Mouse (Mus musculus) embryonic facial prominence, embryonic 11.5 days (tissue): ENCODE measurements around the gene 1700125H20Rik. TPM values are rescaled to one million over a fixed set of nuclear protein-coding genes. Genes with fewer than 3 reads are reported as not detected.

ENCODE experiments used
- ATAC-seq: fragments of 200-750 bp; cut with Nextera tagmentation; replicated peaks from 2 replicates; pipeline ENCODE4 v1.8.0; 2017; ENCODE audit warnings: low read depth; ENCODE audit not compliant: insufficient number of reproducible peaks, low FRiP score, low TSS enrichment
- DNase-seq: peaks from one replicate; pipeline ENCODE4 v3.0.0-alpha.2; 2015; ENCODE audit warnings: low spot score
- H3K27ac ChIP-seq: fragments of 300-500 bp; sonication (generic); replicated peaks from 2 replicates; pipeline ENCODE4 v1.5.1; 2014; ENCODE audit warnings: mild to moderate bottlenecking, low read depth, low read length, control low read depth
- H3K27me3 ChIP-seq: fragments of 300-500 bp; sonication (generic); 2 replicates; pipeline ENCODE4 v1.6.1; 2014; ENCODE audit warnings: mild to moderate bottlenecking, low read length, moderate library complexity, mixed read lengths; ENCODE audit not compliant: control insufficient read depth, insufficient read depth
- H3K36me3 ChIP-seq: fragments of 300-500 bp; sonication (generic); replicated peaks from 2 replicates; pipeline ENCODE4 v1.6.1; 2014; ENCODE audit warnings: low read depth, mild to moderate bottlenecking, low read length, moderate library complexity, mixed read lengths; ENCODE audit not compliant: control insufficient read depth, insufficient read depth
- H3K4me1 ChIP-seq: fragments of 300-500 bp; sonication (generic); 2 replicates; pipeline ENCODE4 v1.6.1; 2014; ENCODE audit warnings: low read length, mixed read lengths; ENCODE audit not compliant: control insufficient read depth, insufficient read depth
- H3K4me2 ChIP-seq: fragments of 300-500 bp; sonication (generic); 2 replicates; pipeline ENCODE4 v1.6.1; 2014; ENCODE audit warnings: low read depth, mild to moderate bottlenecking, control low read depth, low read length, moderate library complexity
- H3K4me3 ChIP-seq: fragments of 300-500 bp; sonication (generic); 2 replicates; pipeline ENCODE4 v1.5.1; 2014; ENCODE audit warnings: low read depth, low read length, control low read depth
- H3K9ac ChIP-seq: fragments of 300-500 bp; sonication (generic); replicated peaks from 2 replicates; pipeline ENCODE4 v1.6.1; 2014; ENCODE audit warnings: mild to moderate bottlenecking, control low read depth, low read length
- H3K9me3 ChIP-seq: fragments of 300-500 bp; sonication (generic); replicated peaks from 2 replicates; pipeline ENCODE4 v1.6.1; 2016; ENCODE audit warnings: mild to moderate bottlenecking, low read length, inconsistent platforms, mixed read lengths; ENCODE audit not compliant: control insufficient read depth
- WGBS: fragments of 180-500 bp; shearing (Covaris S2); extraction: QIAGEN DNeasy Blood & Tissue Kit; methylation state at CpG from one replicate; pipeline ENCODE4 v1.1.7; 2014; 5-methylcytosine and 5-hydroxymethylcytosine counted together
- polyA plus RNA-seq: library from polyadenylated mRNA; unstranded; fragments of >200 nt; fragmentation: Nextera tagmentation; extraction: Ambion mirVana; gene quantifications from 2 replicates; pipeline ENCODE4 v1.2.1, GENCODE M21; 2014

Gene 1700125H20Rik
- polyA plus RNA-seq, 1 experiment from 2014 or later, result not detected

- DNase-seq (no peak), ATAC-seq (no peak)
- H3K27me3 ChIP-seq, result no peaks in the 10 kb centered on the region
- H3K9me3 ChIP-seq, result no peaks in the 10 kb centered on the region
- no peak overlapping the region for H3K9ac ChIP-seq
- no peaks in the 10 kb centered on the region; the same call in 1 of the 2 replicates for H3K36me3 ChIP-seq
- no peak overlapping the region for H3K4me2 ChIP-seq
- 97% methylated on average over 6 of the region's 6 CpGs for WGBS
- H3K4me3 ChIP-seq, result no peak overlapping the region
- no peaks in the 10 kb centered on the region for H3K4me1 ChIP-seq
- H3K27ac ChIP-seq, result no peak overlapping the region
These were observed 52.4 kb downstream of the 1700125H20Rik start for GRCm38 (mm10) chr11:85222561-85222960.

- Histone ChIP-seq H3K9me3 (no peaks in the 10 kb centered on the region), H3K9ac (no peak overlapping the region), H3K4me1 (no peaks in the 10 kb centered on the region), H3K4me2 (no peak overlapping the region), H3K4me3 (no peak overlapping the region), H3K27me3 (no peaks in the 10 kb centered on the region), H3K36me3 (no peaks in the 10 kb centered on the region; the same call in 1 of the 2 replicates), H3K27ac (no peak overlapping the region)
- ATAC-seq (no peak), DNase-seq (no peak)
- WGBS, result 94% methylated on average over 3 of the region's 3 CpGs
These were observed 53.0 kb downstream of the 1700125H20Rik start for GRCm38 (mm10) chr11:85223248-85223647.

Other genes starting within 250 kb of the 1700125H20Rik start
- 1.6 and 2.0 TPM in 2 replicates for gene Car4, start 212.6 kb upstream of the 1700125H20Rik start, polyA plus RNA-seq
- 5.7 and 6.1 TPM in 2 replicates for gene Usp32, start 30.2 kb upstream of the 1700125H20Rik start, polyA plus RNA-seq
- gene Appbp2, start 64.7 kb downstream of the 1700125H20Rik start, polyA plus RNA-seq, result 56.5 and 58.8 TPM in 2 replicates
- 26.0 and 30.7 TPM in 2 replicates for gene Ppm1d, start 140.8 kb downstream of the 1700125H20Rik start, polyA plus RNA-seq
- gene Bcas3, start 182.8 kb downstream of the 1700125H20Rik start, polyA plus RNA-seq, result 31.2 and 41.1 TPM in 2 replicates